ENCODE assay signal across 8 mouse cellular contexts in genomic region chr1:165459503-165460181, GRCm38 (mm10). TPM values are rescaled to one million over a fixed set of nuclear protein-coding genes. Genes with fewer than 3 reads are reported as not detected.
DNase-seq lines count a peak whose midpoint lies in the region; ATAC-seq and TF ChIP-seq lines count a peak whose summit lies in the region.

No protein-coding gene starts in this region.

- intact Hi-C loops in left cerebral cortex, adult 2 months (cut with DNase I), result loop anchor here (1.0 to 10.0 kb wide), 4 partner anchors 71 to 545 kb away; partner anchors contain the start of genes Mpzl1 and Pou2f1

- no peak for ATAC-seq in hindbrain, embryonic 15.5 days (ENCODE audit: low FRiP score, low read depth)

- DNase-seq in R1 (ENCODE audit: low read depth, low spot score), result peak; percentile 70
- peak; percentile 74 to 75 for DNase-seq in cerebellum, postnatal 14 days
- peak; percentile 39 to 45 for DNase-seq in frontal cortex, postnatal 36 days (ENCODE audit: low spot score in 2 of 2)
- DNase-seq in left cerebral cortex, adult 2 months (ENCODE audit: extremely low spot score in 1 of 2, low spot score in 2 of 2), result peak; percentile 49 to 53
- peak; percentile 59 to 67 for DNase-seq in lung, postnatal 4 days
- peak; percentile 65 to 71 for DNase-seq in right cerebral cortex, postnatal 10 days (ENCODE audit: low spot score in 2 of 2)
- peak; percentile 35 to 52 for DNase-seq in urinary bladder, postnatal 36 days (ENCODE audit: low spot score in 2 of 2)

- peak overlapping the region; percentile 89 for H3K9ac ChIP-seq in hindbrain, embryonic 15.5 days

- no peak for TF ChIP-seq CTCF in left cerebral cortex, adult 2 months (IDR thresholded peaks at IDR 0.05)

- peak overlapping the region; percentile 95 for H3K27ac ChIP-seq in hindbrain, embryonic 15.5 days (replicated peaks)
- peak overlapping the region; percentile 99 for H3K27ac ChIP-seq in left cerebral cortex, adult 2 months

- no peaks in the 10 kb centered on the region for H3K36me3 ChIP-seq in hindbrain, embryonic 15.5 days

- peaks cover 29% of the 10 kb centered on the region for H3K4me1 ChIP-seq in hindbrain, embryonic 15.5 days (replicated peaks)

- WGBS in hindbrain, embryonic 15.5 days, result 0% methylated on average over 48 of the region's 60 CpGs

- H3K27me3 ChIP-seq in hindbrain, embryonic 15.5 days, result no peaks in the 10 kb centered on the region

- H3K4me3 ChIP-seq in hindbrain, embryonic 15.5 days, result peak overlapping the region; percentile 99
- H3K4me3 ChIP-seq in left cerebral cortex, adult 2 months, result peak overlapping the region; percentile 93

- H3K9me3 ChIP-seq in hindbrain, embryonic 15.5 days, result no peaks in the 10 kb centered on the region

- peak overlapping the region; percentile 94 for H3K4me2 ChIP-seq in hindbrain, embryonic 15.5 days

RNA-seq across cellular contexts. Expression of gene Dcaf6, which starts 0.6 kb away (rescaled TPM):
- 15.6 and 17.0 TPM in 2 replicates for polyA plus RNA-seq in hindbrain, embryonic 15.5 days (2015; fragmentation: Nextera tagmentation; extraction: Ambion mirVana)
- total RNA-seq in left cerebral cortex, adult 2 months (2021), result 10 to 100 TPM; 89.9 to 92.7 TPM

RNA-seq across cellular contexts. Expression of gene Mpc2, which starts 0.8 kb away (rescaled TPM):
- 202 and 223 TPM in 2 replicates for polyA plus RNA-seq in hindbrain, embryonic 15.5 days (2015; fragmentation: Nextera tagmentation; extraction: Ambion mirVana)
- 100 to 1,000 TPM; 113 to 131 TPM for total RNA-seq in left cerebral cortex, adult 2 months (2021)

RNA-seq across cellular contexts. Expression of gene Adcy10, which starts 25.3 kb away (rescaled TPM):
- polyA plus RNA-seq in hindbrain, embryonic 15.5 days (2015; fragmentation: Nextera tagmentation; extraction: Ambion mirVana), result 0.12 and 0.56 TPM in 2 replicates
- under 1 TPM; 0.63 to 0.86 TPM for total RNA-seq in left cerebral cortex, adult 2 months (2021)
